Mouse (Mus musculus): ENCODE data around the gene Cldn14. TPM values are rescaled to one million over a fixed set of nuclear protein-coding genes. Genes with fewer than 3 reads are reported as not detected.

Cldn14 gene
- polyA plus RNA-seq, 1 experiment from 2014 or later = not detected

- Histone ChIP-seq H3K36me3 (no peaks in the 10 kb centered on the region), H3K27ac (ENCODE audit: poor library complexity, severe bottlenecking) (no peak overlapping the region), H3K27me3 (replicated peaks) (no peaks in the 10 kb centered on the region), H3K4me2 (no peak overlapping the region), H3K4me3 (no peak overlapping the region), H3K9me3 (replicated peaks) (no peaks in the 10 kb centered on the region), H3K9ac (no peak overlapping the region), H3K4me1 (replicated peaks) (peaks cover 5% of the 10 kb centered on the region)
- WGBS = 76% methylated on average over 8 of the region's 8 CpGs
- ATAC-seq (ENCODE audit: insufficient number of reproducible peaks, low FRiP score) = no peak
Measured at GRCm38 (mm10) chr16:93925684-93926247, 82.9 kb downstream of the Cldn14 start.

GRCm38 (mm10) chr16:93923788-93924187, 84.8 kb downstream of the Cldn14 start:
- 66% methylated on average over 7 of the region's 7 CpGs for WGBS
- H3K27me3 ChIP-seq (replicated peaks) = 0 out of 2 replicates have a peak, but pooled peaks cover 5% of the 10 kb centered on the region
- H3K27ac ChIP-seq (ENCODE audit: poor library complexity, severe bottlenecking) = no peak overlapping the region
- no peaks in the 10 kb centered on the region for H3K36me3 ChIP-seq
- ATAC-seq (ENCODE audit: insufficient number of reproducible peaks, low FRiP score) = no peak
- no peak overlapping the region for H3K9ac ChIP-seq
- peaks cover 10% of the 10 kb centered on the region for H3K4me1 ChIP-seq (replicated peaks)
- H3K4me2 ChIP-seq = no peak overlapping the region
- no peaks in the 10 kb centered on the region for H3K9me3 ChIP-seq (replicated peaks)
- no peak overlapping the region for H3K4me3 ChIP-seq

- H3K4me1 ChIP-seq (replicated peaks) = peaks cover 14% of the 10 kb centered on the region
- H3K9me3 ChIP-seq (replicated peaks) = no peaks in the 10 kb centered on the region
- 0 out of 2 replicates have a peak, but pooled peaks cover 5% of the 10 kb centered on the region for H3K27me3 ChIP-seq (replicated peaks)
- H3K9ac ChIP-seq = no peak overlapping the region
- no peak overlapping the region for H3K4me2 ChIP-seq
- 71% methylated on average over 5 of the region's 5 CpGs for WGBS
- no peak overlapping the region for H3K27ac ChIP-seq (ENCODE audit: poor library complexity, severe bottlenecking)
- H3K36me3 ChIP-seq = no peaks in the 10 kb centered on the region
- no peak overlapping the region for H3K4me3 ChIP-seq
- ATAC-seq (ENCODE audit: insufficient number of reproducible peaks, low FRiP score) = no peak
Measured at GRCm38 (mm10) chr16:93922835-93923389, 85.7 kb downstream of the Cldn14 start.

GRCm38 (mm10) chr16:93920673-93921072, 88.0 kb downstream of the Cldn14 start:
- Histone ChIP-seq H3K27ac (ENCODE audit: poor library complexity, severe bottlenecking) (no peak overlapping the region), H3K9ac (no peak overlapping the region), H3K36me3 (no peaks in the 10 kb centered on the region), H3K4me2 (no peak overlapping the region), H3K4me3 (no peak overlapping the region), H3K9me3 (replicated peaks) (no peaks in the 10 kb centered on the region), H3K27me3 (replicated peaks) (0 out of 2 replicates have a peak, but pooled peaks cover 5% of the 10 kb centered on the region), H3K4me1 (replicated peaks) (peaks cover 15% of the 10 kb centered on the region)
- ATAC-seq (ENCODE audit: insufficient number of reproducible peaks, low FRiP score) = no peak
- 43% methylated on average over 4 of the region's 4 CpGs for WGBS

GRCm38 (mm10) chr16:93919189-93919588, 89.4 kb downstream of the Cldn14 start:
- WGBS = 74% methylated on average over 20 of the region's 20 CpGs
- no peak overlapping the region for H3K27ac ChIP-seq (ENCODE audit: poor library complexity, severe bottlenecking)
- H3K9ac ChIP-seq = no peak overlapping the region
- 0 out of 2 replicates have a peak, but pooled peaks cover 5% of the 10 kb centered on the region for H3K27me3 ChIP-seq (replicated peaks)
- H3K4me2 ChIP-seq = no peak overlapping the region
- no peak overlapping the region for H3K4me3 ChIP-seq
- no peaks in the 10 kb centered on the region for H3K9me3 ChIP-seq (replicated peaks)
- peaks cover 15% of the 10 kb centered on the region for H3K4me1 ChIP-seq (replicated peaks)
- no peak for ATAC-seq (ENCODE audit: insufficient number of reproducible peaks, low FRiP score)
- no peaks in the 10 kb centered on the region for H3K36me3 ChIP-seq

GRCm38 (mm10) chr16:93918679-93919060, 90.0 kb downstream of the Cldn14 start:
- Histone ChIP-seq H3K36me3 (no peaks in the 10 kb centered on the region), H3K9me3 (replicated peaks) (no peaks in the 10 kb centered on the region), H3K27me3 (replicated peaks) (0 out of 2 replicates have a peak, but pooled peaks cover 5% of the 10 kb centered on the region), H3K27ac (ENCODE audit: poor library complexity, severe bottlenecking) (no peak overlapping the region), H3K4me2 (peak overlapping the region; percentile 54), H3K4me3 (no peak overlapping the region), H3K9ac (no peak overlapping the region), H3K4me1 (replicated peaks) (peaks cover 15% of the 10 kb centered on the region)
- no peak for ATAC-seq (ENCODE audit: insufficient number of reproducible peaks, low FRiP score)
- WGBS = 60% methylated on average over 8 of the region's 8 CpGs

- Histone ChIP-seq H3K27ac (ENCODE audit: poor library complexity, severe bottlenecking) (no peak overlapping the region), H3K4me2 (peak overlapping the region; percentile 54)
- 46% methylated on average over 17 of the region's 22 CpGs for WGBS
Measured at GRCm38 (mm10) chr16:93917712-93918678, 90.6 kb downstream of the Cldn14 start.

GRCm38 (mm10) chr16:93915338-93915849, 93.2 kb downstream of the Cldn14 start:
- H3K9me3 ChIP-seq (replicated peaks) = no peaks in the 10 kb centered on the region
- H3K4me2 ChIP-seq = no peak overlapping the region
- no peak overlapping the region for H3K4me3 ChIP-seq
- 0 out of 2 replicates have a peak, but pooled peaks cover 5% of the 10 kb centered on the region for H3K27me3 ChIP-seq (replicated peaks)
- no peak overlapping the region for H3K27ac ChIP-seq (ENCODE audit: poor library complexity, severe bottlenecking)
- 38% methylated on average over 7 of the region's 10 CpGs for WGBS
- H3K36me3 ChIP-seq = no peaks in the 10 kb centered on the region
- H3K4me1 ChIP-seq (replicated peaks) = peaks cover 6% of the 10 kb centered on the region
- no peak for ATAC-seq (ENCODE audit: insufficient number of reproducible peaks, low FRiP score)
- no peak overlapping the region for H3K9ac ChIP-seq

More at GRCm38 (mm10) chr16:93917712-93918678, 90.6 kb downstream of the Cldn14 start:
- no peaks in the 10 kb centered on the region for H3K36me3 ChIP-seq
- H3K4me1 ChIP-seq (replicated peaks) = peaks cover 15% of the 10 kb centered on the region
- no peak overlapping the region for H3K9ac ChIP-seq
- no peaks in the 10 kb centered on the region for H3K9me3 ChIP-seq (replicated peaks)
- no peak overlapping the region for H3K4me3 ChIP-seq
- H3K27me3 ChIP-seq (replicated peaks) = 0 out of 2 replicates have a peak, but pooled peaks cover 5% of the 10 kb centered on the region
- peak; percentile 15; the same call in 1 of the 2 replicates for ATAC-seq (ENCODE audit: insufficient number of reproducible peaks, low FRiP score)

- Histone ChIP-seq H3K36me3 (no peaks in the 10 kb centered on the region), H3K4me3 (no peak overlapping the region), H3K4me1 (replicated peaks) (peaks cover 5% of the 10 kb centered on the region), H3K9ac (no peak overlapping the region), H3K9me3 (replicated peaks) (no peaks in the 10 kb centered on the region), H3K27me3 (replicated peaks) (no peaks in the 10 kb centered on the region), H3K27ac (ENCODE audit: poor library complexity, severe bottlenecking) (no peak overlapping the region), H3K4me2 (no peak overlapping the region)
- no peak for ATAC-seq (ENCODE audit: insufficient number of reproducible peaks, low FRiP score)
- WGBS = 68% methylated on average over 10 of the region's 10 CpGs
Measured at GRCm38 (mm10) chr16:93913881-93914576, 94.6 kb downstream of the Cldn14 start.

GRCm38 (mm10) chr16:93912808-93913207, 95.8 kb downstream of the Cldn14 start:
- no peak overlapping the region for H3K4me2 ChIP-seq
- no peaks in the 10 kb centered on the region for H3K36me3 ChIP-seq
- no peak overlapping the region for H3K4me3 ChIP-seq
- peaks cover under 1% of the 10 kb centered on the region; the same call in 1 of the 2 replicates for H3K4me1 ChIP-seq (replicated peaks)
- 0 out of 2 replicates have a peak, but pooled peaks have one; percentile 30 for ATAC-seq (ENCODE audit: insufficient number of reproducible peaks, low FRiP score)
- H3K27ac ChIP-seq (ENCODE audit: poor library complexity, severe bottlenecking) = no peak overlapping the region
- no peaks in the 10 kb centered on the region for H3K27me3 ChIP-seq (replicated peaks)
- no peak overlapping the region for H3K9ac ChIP-seq
- 70% methylated on average over 3 of the region's 3 CpGs for WGBS
- no peaks in the 10 kb centered on the region for H3K9me3 ChIP-seq (replicated peaks)

Data from heart, embryonic 12.5 days (tissue).